Mouse (Mus musculus) G1E (cell line): ENCODE results near the gene Flt1. TPM values are rescaled to one million over a fixed set of nuclear protein-coding genes. Genes with fewer than 3 reads are reported as not detected.

Experiments
- ATAC-seq: 2 replicates; pipeline ENCODE4 v1.8.0; 2016; ENCODE audit warnings: mild to moderate bottlenecking; ENCODE audit not compliant: insufficient number of reproducible peaks, poor library complexity, low FRiP score, severe bottlenecking; ENCODE audit errors: extremely low read depth
- DNase-seq: peaks from one replicate; pipeline ENCODE4 v3.0.0; 2012; ENCODE audit warnings: low spot score
- H3K27me3 ChIP-seq: 2 replicates; pipeline ENCODE4 v1.6.1; 2012; ENCODE audit warnings: mild to moderate bottlenecking, low read length, inconsistent platforms; ENCODE audit not compliant: insufficient read depth
- H3K36me3 ChIP-seq: replicated peaks from 2 replicates; pipeline ENCODE3; 2012; ENCODE audit warnings: mild to moderate bottlenecking, inconsistent platforms
- H3K4me1 ChIP-seq: 2 replicates; pipeline ENCODE4 v1.6.1; 2012; ENCODE audit warnings: low read depth, low read length, inconsistent platforms, mixed read lengths; ENCODE audit not compliant: insufficient read depth
- H3K4me3 ChIP-seq: 2 replicates; pipeline ENCODE4 v1.5.1; 2012; ENCODE audit warnings: low read depth, mild to moderate bottlenecking, inconsistent platforms, low read length, moderate library complexity, mixed read lengths
- H3K9me3 ChIP-seq: replicated peaks from 2 replicates; pipeline ENCODE4 v1.6.1; 2012; ENCODE audit warnings: inconsistent platforms
- CTCF ChIP-seq: IDR thresholded peaks from 2 replicates; pipeline ENCODE4 v1.5.1; 2012; ENCODE audit warnings: low read depth, low read length, inconsistent platforms, mixed read lengths
- GATA1 ChIP-seq: IDR thresholded peaks from 2 replicates; pipeline ENCODE4 v1.6.1; 2012; ENCODE audit warnings: borderline replicate concordance, low read length, inconsistent platforms, mixed read lengths
- GATA2 ChIP-seq: IDR thresholded peaks from 2 replicates; pipeline ENCODE4 v1.6.1; 2012; ENCODE audit warnings: low read depth, low read length, inconsistent platforms, borderline replicate concordance
- POLR2AphosphoS5 ChIP-seq: IDR thresholded peaks from 2 replicates; pipeline ENCODE4 v1.6.1; 2012; ENCODE audit warnings: low read depth, low read length, inconsistent platforms; ENCODE audit not compliant: insufficient replicate concordance
- TAL1 ChIP-seq: conservative IDR thresholded peaks from 2 replicates; pipeline ENCODE4 v1.6.1; 2012; ENCODE audit warnings: low read depth, low read length, inconsistent platforms, mixed read lengths
- polyA plus RNA-seq: library from polyadenylated mRNA; stranded (reverse); fragments of >175 nt; gene quantifications from 2 replicates; pipeline ENCODE4 v1.2.3, GENCODE M21; 2012
- total RNA-seq, 2 experiments: library from RNA; stranded (forward) in 1 of 2; stranded (reverse) in 1 of 2; fragments of 200-1000 nt in 1 of 2; fragments of >200 nt in 1 of 2; fragmentation: Nextera tagmentation in 1 of 2; gene quantifications; 2 replicates each; pipeline ENCODE4 v1.2.3; 2014 to 2017

Flt1 gene
- total and polyA plus RNA-seq, 3 experiments = 0.04 to 0.33 (median 0.15) TPM

- no peak for DNase-seq
- H3K36me3 ChIP-seq = no peaks in the 10 kb centered on the region
- no peak overlapping the region for H3K4me3 ChIP-seq
- TF ChIP-seq GATA2 (no peak), TAL1 (no peak), GATA1 (no peak), POLR2AphosphoS5 (no peak), CTCF (no peak)
- H3K9me3 ChIP-seq = no peaks in the 10 kb centered on the region
- ATAC-seq = no peak
- peaks cover 15% of the 10 kb centered on the region for H3K27me3 ChIP-seq
- peaks cover 5% of the 10 kb centered on the region for H3K4me1 ChIP-seq
These were observed 145.6 kb downstream of the Flt1 start for GRCm38 (mm10) chr5:147580181-147580580.

- Histone ChIP-seq H3K36me3 (no peaks in the 10 kb centered on the region), H3K27me3 (peaks cover 15% of the 10 kb centered on the region), H3K9me3 (no peaks in the 10 kb centered on the region), H3K4me1 (peaks cover 6% of the 10 kb centered on the region), H3K4me3 (no peak overlapping the region)
- DNase-seq (no peak), ATAC-seq (no peak)
- no peak for TF ChIP-seq GATA1
- no peak for TF ChIP-seq CTCF
- TF ChIP-seq GATA2 = no peak
- no peak for TF ChIP-seq TAL1
- no peak for TF ChIP-seq POLR2AphosphoS5
These were observed 146.1 kb downstream of the Flt1 start for GRCm38 (mm10) chr5:147579691-147580090.

- H3K9me3 ChIP-seq = no peaks in the 10 kb centered on the region
- no peak overlapping the region for H3K4me3 ChIP-seq
- H3K27me3 ChIP-seq = peaks cover 15% of the 10 kb centered on the region
- ATAC-seq (no peak), DNase-seq (no peak)
- peaks cover 11% of the 10 kb centered on the region for H3K4me1 ChIP-seq
- H3K36me3 ChIP-seq = no peaks in the 10 kb centered on the region
- no peak; the same call in 1 of the 2 replicates for TF ChIP-seq CTCF
- no peak for TF ChIP-seq POLR2AphosphoS5
- TF ChIP-seq GATA1 = no peak
- TF ChIP-seq TAL1 = no peak
- TF ChIP-seq GATA2 = no peak
These were observed 146.7 kb downstream of the Flt1 start for GRCm38 (mm10) chr5:147579148-147579547.

GRCm38 (mm10) chr5:147577003-147577402 lies 148.8 kb downstream of the Flt1 start:
- ATAC-seq = no peak
- Histone ChIP-seq H3K9me3 (no peaks in the 10 kb centered on the region), H3K27me3 (peaks cover 13% of the 10 kb centered on the region), H3K36me3 (no peaks in the 10 kb centered on the region), H3K4me3 (no peak overlapping the region), H3K4me1 (peaks cover 25% of the 10 kb centered on the region)
- DNase-seq = no peak
- TF ChIP-seq POLR2AphosphoS5 (no peak), CTCF (no peak), GATA1 (no peak), TAL1 (no peak), GATA2 (no peak)

- Histone ChIP-seq H3K4me3 (no peak overlapping the region), H3K9me3 (no peaks in the 10 kb centered on the region), H3K4me1 (peaks cover 28% of the 10 kb centered on the region), H3K27me3 (peaks cover 15% of the 10 kb centered on the region), H3K36me3 (no peaks in the 10 kb centered on the region)
- TF ChIP-seq POLR2AphosphoS5 (no peak), TAL1 (no peak), GATA2 (no peak), CTCF (no peak), GATA1 (no peak)
- ATAC-seq (0 out of 2 replicates have a peak, but pooled peaks have one; percentile 23), DNase-seq (no peak)
These were observed 151.3 kb downstream of the Flt1 start for GRCm38 (mm10) chr5:147574517-147574916.

GRCm38 (mm10) chr5:147573555-147573954 lies 152.3 kb downstream of the Flt1 start:
- no peaks in the 10 kb centered on the region for H3K36me3 ChIP-seq
- peaks cover 28% of the 10 kb centered on the region for H3K4me1 ChIP-seq
- DNase-seq = no peak
- TF ChIP-seq GATA2 (no peak), CTCF (no peak), GATA1 (no peak), TAL1 (no peak), POLR2AphosphoS5 (no peak)
- H3K4me3 ChIP-seq = no peak overlapping the region
- H3K27me3 ChIP-seq = peaks cover 15% of the 10 kb centered on the region
- peak; percentile 52 for ATAC-seq
- H3K9me3 ChIP-seq = no peaks in the 10 kb centered on the region
